Mouse (Mus musculus): ENCODE measurements at regions not wholly inside any gene's neighbourhood (a gene's known extent, or its start where the extent isn't known, plus 50 kb on each side); places are given as distances from the start of the nearest gene placed in this dataset.

DNA sequence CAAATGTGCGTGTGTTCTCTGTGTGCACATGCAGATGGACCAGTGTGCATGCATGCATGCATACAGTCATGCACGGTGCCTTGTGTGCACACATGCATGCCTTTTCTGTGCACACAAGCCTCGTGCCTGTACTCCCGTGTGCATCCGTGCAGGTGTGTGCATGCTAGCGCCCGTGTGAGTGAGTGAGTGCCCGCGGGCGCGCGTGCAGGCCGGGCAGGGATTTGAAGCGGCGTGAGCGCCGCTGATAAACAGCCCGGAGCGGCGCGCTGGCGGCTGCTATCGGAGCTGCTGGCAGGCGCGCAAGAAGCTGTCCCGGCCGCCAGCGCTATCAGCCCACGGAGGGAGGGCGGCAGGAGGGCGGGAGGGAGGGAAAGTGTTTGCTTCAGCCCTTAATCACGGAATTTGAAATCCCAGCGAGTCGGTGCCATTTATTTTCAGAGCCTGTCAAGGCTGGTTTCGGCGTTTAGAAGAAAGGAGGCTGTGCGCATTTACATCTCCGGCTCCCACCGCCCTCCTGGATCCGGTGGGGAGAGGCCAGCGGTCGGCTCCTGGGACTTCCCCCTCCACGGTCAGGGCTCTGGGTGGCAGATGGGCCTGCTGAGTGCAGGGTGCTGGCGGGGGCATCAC, 82.1 kb downstream of the Cstad start:
- DNase-seq (ENCODE audit: low read depth, low spot score) = no peak

DNA sequence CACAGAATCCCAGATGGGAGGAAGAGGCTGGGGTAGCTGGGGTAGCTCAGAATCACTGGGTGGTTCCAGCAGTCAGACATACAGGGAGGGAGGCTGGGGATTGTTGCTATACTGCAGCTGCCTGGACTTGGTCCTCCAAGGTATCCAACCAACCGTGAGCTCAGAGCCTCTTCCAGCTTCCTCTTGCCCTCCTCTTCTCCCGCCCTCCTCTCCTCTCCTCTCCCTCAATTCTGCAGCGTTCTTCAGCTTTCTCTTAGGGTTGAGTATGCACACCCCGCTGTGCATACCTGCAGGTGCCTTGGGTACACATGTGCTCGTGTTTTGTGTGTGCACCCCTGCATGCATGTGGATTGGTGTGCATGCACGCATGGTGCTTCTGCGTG, 81.6 kb downstream of the Cstad start:
- no peak for DNase-seq (ENCODE audit: low read depth, low spot score)

DNA sequence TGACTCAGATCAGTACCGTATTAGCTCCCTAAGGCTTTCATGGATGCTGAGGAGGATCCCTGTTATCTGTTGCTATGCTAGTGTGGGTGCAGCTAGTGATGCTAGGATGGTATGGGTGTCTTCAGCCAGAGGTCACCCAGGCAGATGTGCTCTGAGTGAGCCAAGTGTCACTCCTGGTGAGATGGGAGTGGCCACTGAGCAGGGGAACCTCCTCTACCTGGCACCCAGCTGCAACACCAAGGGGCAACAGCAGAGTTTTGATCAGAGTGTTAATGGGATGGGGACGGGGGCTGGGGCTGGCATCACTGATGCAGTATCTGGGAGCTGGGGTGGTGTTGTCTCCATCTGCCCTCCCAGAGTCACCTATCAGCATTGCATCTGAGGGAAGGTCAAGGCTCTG, 81.0 kb downstream of the Cstad start:
- DNase-seq (ENCODE audit: low read depth, low spot score) = no peak

DNA sequence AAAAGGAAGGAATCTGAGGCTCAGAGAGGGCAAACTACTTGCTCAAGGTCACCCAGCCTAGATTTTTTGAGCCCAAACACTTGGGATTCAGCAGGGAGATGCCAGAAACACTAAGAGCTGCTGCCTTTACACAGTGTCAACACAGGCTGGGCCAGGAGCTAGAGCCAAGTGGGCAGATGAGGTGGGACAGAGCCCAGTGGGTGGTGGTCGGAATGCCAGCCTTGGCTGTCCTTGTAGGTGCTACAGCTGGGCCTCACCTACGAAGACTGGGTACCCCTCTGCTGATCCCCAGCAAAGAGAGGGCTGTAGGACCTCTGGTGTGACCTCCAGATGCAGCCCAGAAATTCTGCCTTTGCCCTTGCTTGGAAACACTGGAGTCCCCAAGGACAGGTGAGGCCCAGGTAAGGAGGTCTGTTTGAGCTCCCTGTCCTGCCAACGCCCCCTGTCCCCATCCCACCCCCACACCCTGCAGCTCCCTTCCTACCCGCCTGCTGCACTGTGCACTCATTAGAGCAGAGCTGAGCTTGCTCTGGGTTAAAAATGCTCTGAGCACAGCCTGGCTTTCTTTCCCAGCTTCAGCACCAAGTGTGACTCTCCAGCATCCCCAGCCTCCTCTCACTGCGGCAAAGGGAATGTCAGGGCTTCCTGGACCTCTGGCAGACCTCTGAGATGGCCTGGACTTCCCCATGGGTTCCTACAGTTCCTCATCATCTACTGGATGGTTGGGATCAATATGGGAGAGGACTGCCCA, 76.2 kb downstream of the Cstad start:
- no peak for DNase-seq (ENCODE audit: low read depth, low spot score)

DNA sequence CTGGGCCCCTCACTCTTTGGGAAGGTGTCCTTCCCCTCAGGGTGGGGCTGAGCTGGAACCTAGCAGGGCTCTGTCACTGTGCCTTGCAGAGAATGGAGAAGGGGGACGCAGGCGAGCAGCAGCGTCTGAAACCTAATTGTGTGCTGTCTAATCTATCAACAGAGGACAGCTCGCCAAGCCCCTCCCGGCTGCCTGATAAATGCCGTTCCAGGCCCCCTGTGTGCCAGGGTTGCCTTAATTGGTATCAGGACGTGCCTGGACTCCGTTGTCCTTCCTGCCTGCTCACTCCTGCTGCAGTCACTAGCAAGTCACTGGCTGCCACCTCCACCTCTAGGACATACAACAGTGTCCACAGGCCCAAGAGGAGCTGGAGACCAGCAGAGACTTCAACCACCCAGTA, 72.6 kb downstream of the Cstad start:
- DNase-seq (ENCODE audit: low read depth, low spot score) = no peak

DNA sequence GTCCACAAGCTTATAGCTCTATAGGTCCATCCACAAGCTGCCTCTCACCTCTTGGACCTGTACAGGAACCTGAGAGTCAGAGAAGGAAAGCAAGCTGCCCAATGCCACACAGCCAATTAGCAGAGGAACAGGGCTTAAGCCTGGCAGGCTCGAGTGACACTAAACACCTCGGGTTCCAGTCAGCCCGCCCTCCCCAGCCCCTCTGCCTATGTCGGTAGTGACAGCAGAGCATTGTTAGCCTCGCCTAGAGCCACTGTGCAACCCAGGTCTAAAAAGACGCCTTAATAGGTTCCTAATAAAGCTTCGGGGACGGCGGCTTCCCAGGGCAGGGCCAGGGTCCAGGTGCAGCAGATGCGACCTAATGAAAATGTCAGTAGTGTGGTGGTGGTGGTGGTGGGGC, 66.3 kb downstream of the Cstad start:
- DNase-seq (ENCODE audit: low read depth, low spot score) = no peak

DNA sequence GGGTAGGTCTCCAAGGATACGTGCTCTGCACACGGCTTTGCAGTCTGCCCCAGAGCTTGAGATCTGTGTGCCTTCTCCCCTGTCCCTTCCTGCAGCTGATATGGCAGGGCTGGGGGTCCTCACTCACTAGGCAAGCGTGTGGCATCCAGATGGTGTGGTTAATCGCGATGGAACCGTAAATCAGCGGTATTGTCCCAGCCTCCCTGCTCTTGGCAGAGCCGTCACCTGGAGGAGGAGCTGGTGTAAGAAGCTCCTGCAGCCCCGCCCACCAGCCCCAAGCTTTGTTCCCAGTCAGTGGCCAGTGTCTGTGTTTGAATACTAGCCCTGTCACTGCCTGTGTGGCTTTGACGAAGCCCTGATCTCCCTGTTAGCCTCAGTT, 65.8 kb downstream of the Cstad start:
- peak; percentile 47 for DNase-seq (ENCODE audit: low read depth, low spot score)

DNA sequence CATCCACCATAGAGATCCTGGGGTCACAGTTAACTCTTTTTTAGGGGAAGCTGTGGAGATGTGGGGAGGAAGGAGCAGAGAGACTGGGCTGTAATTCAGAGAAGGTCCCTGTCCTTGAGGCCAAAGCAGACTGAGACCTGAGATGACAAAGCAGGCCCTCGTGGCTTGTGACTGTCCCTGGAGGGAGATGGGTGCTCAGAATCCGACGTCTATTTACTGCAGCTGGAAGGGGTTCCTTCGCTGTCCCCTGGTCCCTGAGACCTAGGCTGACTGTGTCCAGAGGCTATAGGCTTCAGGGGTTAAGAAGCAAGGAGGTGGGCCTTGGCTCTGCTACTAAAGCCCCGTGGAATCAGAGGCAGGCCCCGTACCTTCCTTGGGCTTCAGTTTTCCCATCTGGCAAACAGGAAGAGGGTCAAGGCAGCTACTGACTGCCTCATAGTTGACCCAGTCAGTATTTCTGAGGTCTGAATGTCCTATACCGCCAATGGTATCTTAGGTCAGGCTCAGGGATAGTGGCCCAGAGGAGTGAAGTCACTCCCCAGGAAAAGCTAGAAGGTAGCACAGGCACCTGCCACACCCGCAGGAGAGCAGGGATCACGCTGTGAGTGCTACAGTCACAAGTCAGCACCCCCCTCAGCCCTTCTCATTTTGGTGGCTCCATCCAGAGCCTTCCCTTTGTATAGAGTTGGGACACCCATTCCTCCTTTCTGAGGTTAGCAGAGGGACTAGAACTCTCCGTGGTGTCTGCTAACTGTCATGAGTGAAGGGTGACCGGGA, 65.2 kb downstream of the Cstad start:
- DNase-seq (ENCODE audit: low read depth, low spot score) = no peak

DNA sequence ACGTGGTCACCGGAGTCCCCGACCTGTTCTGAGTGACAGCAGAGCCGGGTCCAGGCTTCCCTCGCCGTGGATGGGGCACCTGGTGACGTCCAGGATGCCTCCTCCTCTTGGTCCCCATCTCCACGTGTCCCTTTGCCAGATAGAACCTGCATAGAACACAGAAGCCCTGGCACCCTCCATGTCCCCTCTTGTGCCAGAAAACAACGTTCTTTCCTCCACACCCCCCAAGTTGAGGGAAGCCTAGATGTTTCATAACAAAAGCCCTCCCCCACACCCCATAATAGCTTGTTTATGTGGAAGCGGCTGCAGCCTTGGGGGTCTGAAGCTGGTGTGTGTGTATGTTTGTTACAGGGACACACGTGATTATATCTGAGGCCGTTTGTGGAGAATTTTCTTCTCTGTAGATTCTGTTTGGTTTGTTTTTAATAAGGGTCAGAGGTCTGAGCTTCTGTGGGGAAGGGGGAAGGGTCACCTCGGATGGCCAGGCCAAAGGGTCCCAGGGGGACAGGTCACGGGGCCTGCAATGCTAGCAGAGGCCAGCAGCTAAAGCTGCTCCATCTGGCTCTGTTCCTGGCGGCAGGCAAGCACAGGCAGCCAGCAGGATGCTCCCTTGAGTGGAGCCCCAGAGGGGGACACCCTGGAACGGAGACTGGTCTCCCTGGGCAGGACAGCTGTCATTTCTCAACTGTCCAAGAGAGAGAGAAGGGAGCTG, 64.2 kb downstream of the Cstad start:
- DNase-seq (ENCODE audit: low read depth, low spot score) = no peak

Measured in ES-CJ7 (cell line).